Mouse (Mus musculus) hindbrain, postnatal 0 days (tissue): Measurements from ENCODE around the gene Gpa33. TPM values are rescaled to one million over a fixed set of nuclear protein-coding genes. Genes with fewer than 3 reads are reported as not detected.

Experiments used
- ATAC-seq: fragments of 200-750 bp; cut with Nextera tagmentation; 2 replicates; pipeline ENCODE4 v1.8.0; 2017; ENCODE audit warnings: mild to moderate bottlenecking, moderate TSS enrichment, moderate library complexity
- DNase-seq: peaks from one replicate; pipeline ENCODE4 v3.0.0-alpha.2; 2015; ENCODE audit warnings: low spot score
- H3K27ac ChIP-seq: fragments of 300-500 bp; sonication (generic); 2 replicates; pipeline ENCODE4 v1.5.1; 2014; ENCODE audit warnings: mild to moderate bottlenecking
- H3K27me3 ChIP-seq: fragments of 300-500 bp; sonication (generic); 2 replicates; pipeline ENCODE4 v1.6.1; 2014; ENCODE audit warnings: low read length, mixed read lengths; ENCODE audit not compliant: insufficient read depth
- H3K36me3 ChIP-seq: fragments of 300-500 bp; sonication (generic); 2 replicates; pipeline ENCODE4 v1.6.1; 2014; ENCODE audit warnings: low read length, mixed read lengths; ENCODE audit not compliant: insufficient read depth
- H3K4me1 ChIP-seq: fragments of 300-500 bp; sonication (generic); 2 replicates; pipeline ENCODE4 v1.6.1; 2014; ENCODE audit warnings: antibody characterized with exemption, low read length, mixed read lengths; ENCODE audit not compliant: insufficient read depth
- H3K4me2 ChIP-seq: fragments of 300-500 bp; sonication (generic); 2 replicates; pipeline ENCODE4 v1.6.1; 2014; ENCODE audit warnings: low read depth, mild to moderate bottlenecking, low read length, moderate library complexity, mixed read lengths
- H3K4me3 ChIP-seq: fragments of 300-500 bp; sonication (generic); 2 replicates; pipeline ENCODE4 v1.5.1; 2014; ENCODE audit warnings: low read length
- H3K9ac ChIP-seq: fragments of 300-500 bp; sonication (generic); replicated peaks from 2 replicates; pipeline ENCODE4 v1.6.1; 2014; ENCODE audit warnings: mild to moderate bottlenecking, low read length, moderate library complexity, mixed read lengths
- H3K9me3 ChIP-seq: fragments of 300-500 bp; sonication (generic); 2 replicates; pipeline ENCODE4 v1.6.1; 2016; ENCODE audit warnings: low read length, mixed read lengths
- CTCF ChIP-seq: IDR thresholded peaks from 2 replicates; pipeline ENCODE4 v1.5.1; 2016; ENCODE audit warnings: antibody characterized with exemption, control low read depth, low read depth
- WGBS: fragments of 180-500 bp; shearing (Covaris S2); extraction: QIAGEN DNeasy Blood & Tissue Kit; methylation state at CpG from one replicate; pipeline ENCODE4 v1.1.7; 2014; 5-methylcytosine and 5-hydroxymethylcytosine counted together
- polyA plus RNA-seq: library from polyadenylated mRNA; unstranded; fragments of >200 nt; fragmentation: Nextera tagmentation; extraction: Ambion mirVana; gene quantifications from 2 replicates; pipeline ENCODE4 v1.2.1, GENCODE M21; 2015
- total RNA-seq: library from RNA; depleted of rRNA; stranded (reverse); fragments of >200 nt; gene quantifications from 2 replicates; pipeline ENCODE4 v1.2.3, GENCODE M21; 2014

Gene Gpa33
- total and polyA plus RNA-seq, 2 experiments from 2014 or later = 0.09 TPM; not detected in 1

DNA sequence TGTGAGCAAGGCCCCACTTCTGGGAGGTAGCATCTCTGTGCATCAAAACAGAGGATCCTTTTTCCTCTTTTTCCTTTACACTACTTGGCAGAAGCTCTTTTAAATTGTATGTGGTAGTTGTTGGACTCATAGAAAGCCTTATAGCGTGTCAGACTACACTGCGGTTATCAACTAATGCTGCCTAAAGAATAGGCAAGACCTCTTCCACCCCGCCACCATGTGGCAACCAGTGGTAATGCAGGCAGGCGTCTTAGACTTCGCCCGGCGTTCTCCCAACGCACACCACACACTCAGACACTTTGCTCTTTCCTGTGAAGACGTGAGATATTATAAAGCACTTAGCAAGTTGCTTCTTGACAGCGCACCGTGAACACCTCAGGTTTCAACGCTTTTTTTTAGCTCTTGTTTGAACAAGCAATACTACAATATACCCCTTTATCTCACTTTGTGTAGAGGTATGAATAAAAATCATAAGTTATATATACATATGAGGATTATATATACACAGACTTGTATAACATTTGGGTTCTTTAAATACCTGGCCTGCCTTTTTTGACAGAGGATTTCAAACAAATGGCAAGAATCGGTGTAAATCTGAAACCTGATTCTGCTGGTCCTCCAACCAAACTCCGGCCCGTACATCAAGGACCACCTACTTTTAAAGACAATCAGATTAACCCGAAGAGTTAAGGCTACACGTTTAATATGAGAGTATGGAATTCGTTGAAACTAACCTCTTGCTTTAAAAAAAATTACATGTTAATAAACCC, 23.5 kb downstream of the Gpa33 start:
- no peak overlapping the region for H3K27ac ChIP-seq

DNA sequence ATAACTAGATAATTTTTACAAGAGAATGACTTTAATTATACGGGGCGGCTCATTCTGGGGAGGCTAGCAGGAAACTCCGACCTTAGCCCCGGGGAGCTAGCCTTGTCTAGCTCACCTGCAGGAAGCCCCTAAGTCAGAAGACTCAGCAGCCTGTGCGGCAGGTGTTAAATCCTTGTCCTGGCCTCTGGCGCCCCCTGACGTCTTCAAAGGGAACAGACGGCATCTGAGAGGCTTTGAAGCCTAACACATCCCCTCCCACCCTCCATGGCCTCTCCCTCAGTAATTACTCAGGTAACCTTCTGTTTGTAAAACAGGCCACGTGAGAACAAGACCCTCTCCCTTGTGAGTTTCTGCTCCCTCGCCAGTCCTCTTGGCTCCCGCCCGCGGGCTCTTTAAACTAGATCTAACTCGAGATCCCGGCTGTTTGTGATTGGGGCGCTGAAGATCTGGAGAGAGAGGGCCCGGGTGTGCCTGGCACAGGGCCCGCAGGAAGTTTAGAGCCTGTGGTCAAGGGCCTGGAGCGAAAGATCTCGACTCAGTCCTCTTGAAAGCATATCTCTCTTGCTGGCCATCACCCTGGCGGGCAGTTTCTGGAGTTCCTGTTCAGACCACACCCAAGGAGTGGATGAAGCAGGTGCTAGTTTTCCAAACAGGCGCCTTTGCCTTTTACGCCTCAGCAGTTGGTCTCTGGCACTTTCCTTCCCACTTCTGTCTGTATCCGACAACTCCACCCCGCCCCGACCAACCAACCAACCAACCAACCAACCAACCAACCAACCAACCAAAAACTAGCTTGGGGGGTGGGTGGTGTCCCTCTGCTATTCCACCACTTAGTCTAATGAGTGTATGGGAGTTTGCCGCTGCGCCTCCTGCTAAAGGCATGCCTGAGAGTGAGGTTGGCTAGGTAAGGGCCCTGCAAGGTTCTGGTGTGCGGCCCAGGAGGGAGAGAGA, 24.4 kb downstream of the Gpa33 start:
- no peaks in the 10 kb centered on the region for H3K36me3 ChIP-seq
- no peaks in the 10 kb centered on the region for H3K4me1 ChIP-seq
- peak; percentile 87 for DNase-seq
- H3K27me3 ChIP-seq = peaks cover 10% of the 10 kb centered on the region; the same call in 1 of the 2 replicates
- H3K9me3 ChIP-seq = no peaks in the 10 kb centered on the region
- peak; percentile 71 for ATAC-seq
- H3K27ac ChIP-seq = no peak overlapping the region
- H3K9ac ChIP-seq = no peak overlapping the region
- peak overlapping the region; percentile 40 for H3K4me2 ChIP-seq
- WGBS = 17% methylated on average over 29 of the region's 29 CpGs
- H3K4me3 ChIP-seq = peak overlapping the region; percentile 0; the same call in 1 of the 2 replicates
- TF ChIP-seq CTCF = peak; percentile 95

More for the DNA sequence above, 23.5 kb downstream of the Gpa33 start:
- ATAC-seq (peak; percentile 42; the same call in 1 of the 2 replicates), DNase-seq (peak; percentile 94)
- Histone ChIP-seq H3K9me3 (no peaks in the 10 kb centered on the region), H3K4me2 (0 out of 2 replicates have a peak overlapping the region, but pooled peaks have one; percentile 19), H3K4me1 (no peaks in the 10 kb centered on the region), H3K27me3 (peaks cover 10% of the 10 kb centered on the region; the same call in 1 of the 2 replicates), H3K9ac (no peak overlapping the region), H3K36me3 (no peaks in the 10 kb centered on the region), H3K4me3 (no peak overlapping the region)
- WGBS = 11% methylated on average over 18 of the region's 18 CpGs
- TF ChIP-seq CTCF = peak; percentile 98

GRCm38 (mm10) chr1:166155113-166155494, 25.1 kb downstream of the Gpa33 start:
- no peak for DNase-seq
- Histone ChIP-seq H3K4me1 (no peaks in the 10 kb centered on the region), H3K27ac (no peak overlapping the region), H3K4me3 (no peak overlapping the region), H3K4me2 (no peak overlapping the region), H3K36me3 (no peaks in the 10 kb centered on the region), H3K9ac (no peak overlapping the region), H3K9me3 (no peaks in the 10 kb centered on the region), H3K27me3 (peaks cover 10% of the 10 kb centered on the region; the same call in 1 of the 2 replicates)
- no peak for ATAC-seq
- WGBS = 58% methylated on average over 10 of the region's 10 CpGs
- TF ChIP-seq CTCF = no peak

DNA sequence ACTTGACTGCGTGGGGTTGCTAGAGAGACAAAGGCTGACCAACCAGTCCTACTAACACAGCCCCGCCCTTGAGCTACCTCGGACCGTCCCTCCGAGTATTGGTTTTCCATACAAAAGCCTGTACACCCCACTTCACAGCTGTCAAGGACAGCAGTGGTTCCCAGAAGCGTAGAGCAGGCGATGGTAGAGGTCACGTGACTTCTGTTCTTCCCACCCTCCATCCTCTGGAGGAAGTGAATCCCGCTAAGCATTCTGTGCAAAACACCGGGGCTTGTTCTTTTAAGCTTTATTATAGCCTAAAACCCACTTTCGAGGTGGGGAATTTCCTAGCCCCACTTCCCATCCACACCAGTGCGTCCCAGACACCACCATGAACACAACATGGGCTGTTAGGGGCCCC, 27.7 kb downstream of the Gpa33 start:
- Histone ChIP-seq H3K9me3 (no peaks in the 10 kb centered on the region), H3K36me3 (no peaks in the 10 kb centered on the region), H3K27ac (no peak overlapping the region), H3K9ac (no peak overlapping the region), H3K4me1 (no peaks in the 10 kb centered on the region), H3K27me3 (peaks cover 10% of the 10 kb centered on the region; the same call in 1 of the 2 replicates), H3K4me3 (no peak overlapping the region), H3K4me2 (no peak overlapping the region)
- DNase-seq (no peak), ATAC-seq (no peak)
- 76% methylated on average over 12 of the region's 12 CpGs for WGBS
- no peak for TF ChIP-seq CTCF

- WGBS = 66% methylated on average over 9 of the region's 9 CpGs
- ATAC-seq (no peak), DNase-seq (no peak)
- Histone ChIP-seq H3K27ac (no peak overlapping the region), H3K27me3 (peaks cover 10% of the 10 kb centered on the region; the same call in 1 of the 2 replicates), H3K9ac (no peak overlapping the region), H3K4me3 (no peak overlapping the region), H3K4me2 (no peak overlapping the region), H3K4me1 (no peaks in the 10 kb centered on the region), H3K9me3 (no peaks in the 10 kb centered on the region), H3K36me3 (no peaks in the 10 kb centered on the region)
- TF ChIP-seq CTCF = peak; percentile 14; the same call in 1 of the 2 replicates
Observed at GRCm38 (mm10) chr1:166158664-166159063, 28.6 kb downstream of the Gpa33 start.

DNA sequence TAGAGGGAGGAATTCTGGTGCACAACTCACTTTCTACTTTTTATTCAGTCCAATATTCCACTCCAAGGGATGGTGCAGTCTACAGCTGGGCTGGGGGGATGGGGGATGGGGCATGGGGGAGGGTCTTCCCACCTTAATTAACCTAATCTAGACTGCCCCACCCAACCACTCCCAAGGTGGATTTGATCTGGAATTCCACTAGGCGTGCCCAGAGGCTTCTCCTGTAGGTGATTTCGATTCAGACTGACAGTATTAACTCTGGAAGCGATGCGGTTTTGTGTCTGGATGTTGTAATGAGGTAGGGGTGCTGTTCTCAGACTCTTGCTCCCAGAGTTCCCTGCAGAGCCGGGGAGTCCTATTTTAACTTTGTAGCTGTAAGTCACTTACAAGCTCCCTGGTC, 30.1 kb downstream of the Gpa33 start:
- Histone ChIP-seq H3K4me3 (no peak overlapping the region), H3K9ac (no peak overlapping the region), H3K27me3 (0 out of 2 replicates have a peak, but pooled peaks cover 5% of the 10 kb centered on the region), H3K36me3 (no peaks in the 10 kb centered on the region), H3K9me3 (no peaks in the 10 kb centered on the region), H3K27ac (no peak overlapping the region), H3K4me2 (peak overlapping the region; percentile 51), H3K4me1 (no peaks in the 10 kb centered on the region)
- no peak for ATAC-seq
- WGBS = 55% methylated on average over 5 of the region's 5 CpGs
- no peak for TF ChIP-seq CTCF
- no peak for DNase-seq
